Mouse (Mus musculus) forebrain, embryonic 16.5 days (tissue): ENCODE measurements around the gene Mpzl1. TPM values are rescaled to one million over a fixed set of nuclear protein-coding genes. Genes with fewer than 3 reads are reported as not detected.

ENCODE experiments used
- ATAC-seq: fragments of 200-750 bp; cut with Nextera tagmentation; 2 replicates; pipeline ENCODE4 v1.8.0; 2017; ENCODE audit warnings: mild to moderate bottlenecking, moderate library complexity
- H3K27ac ChIP-seq: fragments of 300-500 bp; sonication (generic); 2 replicates; pipeline ENCODE4 v1.5.1; 2014; ENCODE audit warnings: low read length, control low read depth
- H3K27me3 ChIP-seq: fragments of 300-500 bp; sonication (generic); replicated peaks from 2 replicates; pipeline ENCODE4 v1.6.1; 2014; ENCODE audit warnings: low read length; ENCODE audit not compliant: control insufficient read depth, insufficient read depth
- H3K36me3 ChIP-seq: fragments of 300-500 bp; sonication (generic); 2 replicates; pipeline ENCODE4 v1.6.1; 2014; ENCODE audit not compliant: control insufficient read depth, insufficient read depth
- H3K4me1 ChIP-seq: fragments of 300-500 bp; sonication (generic); replicated peaks from 2 replicates; pipeline ENCODE4 v1.6.1; 2014; ENCODE audit warnings: low read length; ENCODE audit not compliant: control insufficient read depth, insufficient read depth
- H3K4me2 ChIP-seq: fragments of 300-500 bp; sonication (generic); 2 replicates; pipeline ENCODE4 v1.6.1; 2014; ENCODE audit warnings: mild to moderate bottlenecking, low read length, control low read depth
- H3K4me3 ChIP-seq: fragments of 300-500 bp; sonication (generic); replicated peaks from 2 replicates; pipeline ENCODE4 v1.5.1; 2014; ENCODE audit warnings: mild to moderate bottlenecking, low read length, control low read depth
- H3K9ac ChIP-seq: fragments of 300-500 bp; sonication (generic); replicated peaks from 2 replicates; pipeline ENCODE4 v1.6.1; 2014; ENCODE audit warnings: low read depth, low read length, control low read depth
- H3K9me3 ChIP-seq: fragments of 300-500 bp; sonication (generic); 2 replicates; pipeline ENCODE4 v1.6.1; 2016; ENCODE audit warnings: low read length; ENCODE audit not compliant: control insufficient read depth
- WGBS: fragments of 180-500 bp; shearing (Covaris S2); extraction: QIAGEN DNeasy Blood & Tissue Kit; methylation state at CpG from one replicate; pipeline ENCODE4 v1.1.7; 2014; 5-methylcytosine and 5-hydroxymethylcytosine counted together
- polyA plus RNA-seq: library from polyadenylated mRNA; unstranded; fragments of >200 nt; fragmentation: Nextera tagmentation; extraction: Ambion mirVana; gene quantifications from 2 replicates; pipeline ENCODE4 v1.2.1, GENCODE M21; 2015

Mpzl1 gene
- polyA plus RNA-seq, 1 experiment from 2014 or later: 138 TPM

GRCm38 (mm10) chr1:165642780-165643311 is 8.5 kb upstream of the Mpzl1 start:
- Histone ChIP-seq H3K9me3 (no peaks in the 10 kb centered on the region), H3K9ac (peak overlapping the region; percentile 84), H3K4me2 (peak overlapping the region; percentile 56), H3K4me1 (no peaks in the 10 kb centered on the region), H3K36me3 (no peaks in the 10 kb centered on the region), H3K27me3 (no peaks in the 10 kb centered on the region), H3K4me3 (peak overlapping the region; percentile 85), H3K27ac (peak overlapping the region; percentile 94)
- under 1% methylated on average over 16 of the region's 16 CpGs for whole genome bisulfite sequencing
- ATAC-seq: peak; percentile 67

- Histone ChIP-seq H3K27me3 (no peaks in the 10 kb centered on the region), H3K4me2 (peak overlapping the region; percentile 56), H3K27ac (peak overlapping the region; percentile 94), H3K4me1 (no peaks in the 10 kb centered on the region), H3K4me3 (peak overlapping the region; percentile 85), H3K36me3 (no peaks in the 10 kb centered on the region), H3K9me3 (no peaks in the 10 kb centered on the region), H3K9ac (peak overlapping the region; percentile 84)
- WGBS: under 1% methylated on average over 75 of the region's 75 CpGs
- ATAC-seq: peak; percentile 85
Observed at GRCm38 (mm10) chr1:165641786-165642771, 7.7 kb upstream of the Mpzl1 start.

- peak overlapping the region; percentile 56 for H3K4me2 ChIP-seq
- ATAC-seq: peak; percentile 66
- H3K9me3 ChIP-seq: no peaks in the 10 kb centered on the region
- 3% methylated on average over 16 of the region's 16 CpGs for WGBS
- H3K27ac ChIP-seq: no peak overlapping the region
- no peaks in the 10 kb centered on the region for H3K27me3 ChIP-seq
- peak overlapping the region; percentile 85 for H3K4me3 ChIP-seq
- H3K36me3 ChIP-seq: no peaks in the 10 kb centered on the region
- H3K9ac ChIP-seq: no peak overlapping the region; the same call in 1 of the 2 replicates
- no peaks in the 10 kb centered on the region for H3K4me1 ChIP-seq
Observed at GRCm38 (mm10) chr1:165641271-165641771, 7.0 kb upstream of the Mpzl1 start.

- ATAC-seq: no peak
Observed at GRCm38 (mm10) chr1:165636289-165636688, 2.0 kb upstream of the Mpzl1 start.

GRCm38 (mm10) chr1:165635055-165635897 is 938 bp upstream of the Mpzl1 start:
- peak overlapping the region; percentile 92 for H3K9ac ChIP-seq
- 0 out of 2 replicates have a peak overlapping the region, but pooled peaks have one; percentile 49 for H3K27ac ChIP-seq
- H3K4me3 ChIP-seq: peak overlapping the region; percentile 88
- H3K4me1 ChIP-seq: peaks cover 20% of the 10 kb centered on the region
- H3K36me3 ChIP-seq: no peaks in the 10 kb centered on the region
- no peaks in the 10 kb centered on the region for H3K9me3 ChIP-seq
- 26% methylated on average over 17 of the region's 17 CpGs for WGBS
- ATAC-seq: peak; percentile 0; the same call in 1 of the 2 replicates
- H3K27me3 ChIP-seq: no peaks in the 10 kb centered on the region
- H3K4me2 ChIP-seq: peak overlapping the region; percentile 78

More at GRCm38 (mm10) chr1:165636289-165636688, 2.0 kb upstream of the Mpzl1 start:
- WGBS: 84% methylated on average over 8 of the region's 8 CpGs
- Histone ChIP-seq H3K9me3 (no peaks in the 10 kb centered on the region), H3K4me1 (peaks cover 15% of the 10 kb centered on the region), H3K4me3 (no peak overlapping the region), H3K27me3 (no peaks in the 10 kb centered on the region), H3K36me3 (no peaks in the 10 kb centered on the region), H3K9ac (no peak overlapping the region), H3K27ac (no peak overlapping the region), H3K4me2 (no peak overlapping the region)

- WGBS: 1% methylated on average over 12 of the region's 12 CpGs
- H3K27ac ChIP-seq: peak overlapping the region; percentile 97; the same call in 1 of the 2 replicates
- H3K36me3 ChIP-seq: no peaks in the 10 kb centered on the region
Observed at GRCm38 (mm10) chr1:165633345-165633744, 993 bp downstream of the Mpzl1 start.

GRCm38 (mm10) chr1:165631136-165631535 is 3.2 kb downstream of the Mpzl1 start:
- Histone ChIP-seq H3K9me3 (no peaks in the 10 kb centered on the region), H3K4me3 (no peak overlapping the region), H3K9ac (no peak overlapping the region), H3K27ac (no peak overlapping the region), H3K36me3 (no peaks in the 10 kb centered on the region), H3K27me3 (no peaks in the 10 kb centered on the region), H3K4me1 (peaks cover 24% of the 10 kb centered on the region), H3K4me2 (no peak overlapping the region)
- 84% methylated on average over 8 of the region's 8 CpGs for WGBS
- ATAC-seq: no peak

More at GRCm38 (mm10) chr1:165633345-165633744, 993 bp downstream of the Mpzl1 start:
- no peaks in the 10 kb centered on the region for H3K9me3 ChIP-seq
- peak overlapping the region; percentile 92 for H3K9ac ChIP-seq
- ATAC-seq: no peak
- peaks cover 24% of the 10 kb centered on the region for H3K4me1 ChIP-seq
- no peaks in the 10 kb centered on the region for H3K27me3 ChIP-seq
- H3K4me3 ChIP-seq: peak overlapping the region; percentile 88
- H3K4me2 ChIP-seq: peak overlapping the region; percentile 72

GRCm38 (mm10) chr1:165629975-165630374 is 4.4 kb downstream of the Mpzl1 start:
- H3K27ac ChIP-seq: no peak overlapping the region
- no peak overlapping the region for H3K4me3 ChIP-seq
- no peak overlapping the region for H3K4me2 ChIP-seq
- no peaks in the 10 kb centered on the region for H3K36me3 ChIP-seq
- H3K4me1 ChIP-seq: peaks cover 19% of the 10 kb centered on the region
- WGBS: 40% methylated on average over 8 of the region's 8 CpGs
- ATAC-seq: no peak
- H3K9ac ChIP-seq: no peak overlapping the region
- H3K9me3 ChIP-seq: no peaks in the 10 kb centered on the region
- no peaks in the 10 kb centered on the region for H3K27me3 ChIP-seq
